Mouse (Mus musculus): Measurements from ENCODE around the gene Rundc3a.

Gene Rundc3a

DNA sequence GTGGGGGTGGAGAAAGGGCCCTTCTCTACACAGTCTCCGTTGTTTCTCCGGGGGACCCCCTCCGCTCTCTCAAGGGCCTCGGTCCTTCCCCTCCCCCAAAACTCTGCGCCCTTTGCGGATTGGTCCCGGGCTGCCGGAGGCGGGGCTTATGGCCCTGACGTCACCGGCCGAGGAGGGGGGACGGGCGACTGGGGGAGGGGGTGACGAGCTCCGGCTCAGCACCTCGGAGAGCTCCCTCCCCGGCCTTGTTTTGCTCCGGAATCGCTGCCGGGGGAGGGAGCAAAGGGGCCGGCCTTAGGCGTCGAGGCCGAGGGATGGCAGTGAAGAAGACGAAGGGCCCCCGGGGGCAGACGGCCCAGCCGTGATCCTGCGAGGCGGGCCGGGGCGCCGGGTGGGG lies at the start of gene Rundc3a:
Rundc3a (plus strand) TSS at position 166 of the 397 bp plus-strand sequence.
- DNase-seq (ENCODE audit: low read depth, low spot score), result no peak

DNA sequence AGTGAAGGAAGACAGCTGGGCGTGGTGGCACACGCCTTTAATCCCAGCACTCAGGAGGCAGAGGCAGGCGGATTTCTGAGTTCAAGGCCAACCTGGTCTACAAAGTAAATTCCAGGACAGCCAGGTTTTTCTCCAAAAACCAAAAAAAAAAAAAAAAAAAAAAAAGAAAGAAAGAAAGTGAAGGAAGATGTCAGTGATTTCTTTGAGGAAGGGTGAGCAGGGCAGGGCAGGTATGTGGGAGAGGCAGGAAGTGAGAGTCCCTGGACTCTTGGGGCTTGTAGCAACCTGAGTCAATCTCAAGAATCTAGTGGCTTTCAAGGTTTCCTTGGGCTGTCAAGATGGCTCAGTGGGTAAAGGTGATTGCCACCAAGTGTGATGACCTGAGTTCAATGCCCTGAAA lies 48.7 kb upstream of the Rundc3a start:
- no peak for DNase-seq (ENCODE audit: low read depth, low spot score)

DNA sequence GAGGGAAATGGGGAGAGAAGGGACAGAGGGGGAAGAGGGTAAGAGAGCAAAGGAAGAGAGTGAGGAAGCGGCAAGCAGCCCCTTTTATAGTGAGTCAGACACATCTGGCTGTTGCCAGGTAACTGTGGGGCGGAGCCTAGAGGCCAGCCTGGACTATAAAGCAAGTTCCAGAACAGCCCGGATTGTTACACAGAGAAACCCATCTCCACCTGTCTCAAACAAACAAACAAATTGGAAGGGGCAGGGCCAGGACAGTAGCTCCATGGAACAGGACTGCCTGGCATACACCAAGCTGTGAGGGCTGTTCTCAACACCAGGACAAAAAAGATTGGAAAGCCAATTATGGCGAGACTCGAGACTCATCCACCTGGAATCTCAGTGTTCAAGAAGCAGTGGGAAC lies 46.3 kb upstream of the Rundc3a start:
- peak; percentile 38 for DNase-seq (ENCODE audit: low read depth, low spot score)

GRCm38 (mm10) chr11:102347683-102348082 lies 45.5 kb upstream of the Rundc3a start:
- DNase-seq (ENCODE audit: low read depth, low spot score), result no peak

DNA sequence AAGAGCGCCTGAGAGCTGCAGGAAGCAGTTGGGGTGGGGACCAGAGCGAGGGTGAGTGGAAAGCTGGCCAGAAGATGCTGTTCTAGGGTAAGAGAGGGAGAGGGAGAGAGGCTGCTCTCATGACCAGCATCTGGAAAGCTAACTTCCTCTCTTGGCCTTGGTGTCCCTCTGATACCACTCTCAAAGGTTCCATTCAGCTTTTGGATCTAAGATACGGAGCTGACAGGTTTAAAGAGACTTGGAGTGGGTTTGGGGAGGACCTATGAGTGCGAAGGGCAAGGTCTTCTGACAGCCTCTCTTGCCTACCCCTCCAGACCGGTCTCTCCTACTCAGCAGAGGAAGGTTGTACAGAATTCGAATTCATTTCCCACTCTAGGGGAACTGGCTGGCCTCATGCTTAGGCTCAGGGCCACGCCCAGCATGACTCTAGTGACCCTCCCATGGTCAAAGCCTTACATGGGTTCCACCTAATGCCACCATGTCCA lies 45.1 kb upstream of the Rundc3a start:
- DNase-seq (ENCODE audit: low read depth, low spot score), result peak; percentile 69

GRCm38 (mm10) chr11:102348771-102349170 lies 44.4 kb upstream of the Rundc3a start:
- DNase-seq (ENCODE audit: low read depth, low spot score), result no peak

- DNase-seq (ENCODE audit: low read depth, low spot score), result peak; percentile 60
These were observed 43.8 kb upstream of the Rundc3a start for GRCm38 (mm10) chr11:102349189-102349954.

DNA sequence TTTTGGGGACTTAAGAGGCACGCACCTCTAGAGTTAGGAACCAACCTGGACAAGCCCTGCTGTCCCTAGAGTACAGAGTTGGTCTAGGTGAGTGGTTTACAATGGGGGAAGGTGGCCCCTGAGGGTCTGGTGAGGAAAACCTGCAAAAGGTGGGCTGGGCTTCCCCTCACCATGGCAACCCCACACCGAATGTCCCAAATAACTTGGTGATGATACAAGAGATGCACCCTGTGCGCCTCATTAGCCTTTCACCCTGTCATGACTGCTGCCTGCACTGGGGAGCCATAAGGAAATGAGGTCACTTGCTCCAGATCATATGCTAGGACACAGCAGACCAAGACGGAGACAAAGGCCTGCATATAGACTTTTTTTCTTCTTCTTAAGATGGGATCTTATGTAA lies 42.8 kb upstream of the Rundc3a start:
- DNase-seq (ENCODE audit: low read depth, low spot score), result no peak

DNA sequence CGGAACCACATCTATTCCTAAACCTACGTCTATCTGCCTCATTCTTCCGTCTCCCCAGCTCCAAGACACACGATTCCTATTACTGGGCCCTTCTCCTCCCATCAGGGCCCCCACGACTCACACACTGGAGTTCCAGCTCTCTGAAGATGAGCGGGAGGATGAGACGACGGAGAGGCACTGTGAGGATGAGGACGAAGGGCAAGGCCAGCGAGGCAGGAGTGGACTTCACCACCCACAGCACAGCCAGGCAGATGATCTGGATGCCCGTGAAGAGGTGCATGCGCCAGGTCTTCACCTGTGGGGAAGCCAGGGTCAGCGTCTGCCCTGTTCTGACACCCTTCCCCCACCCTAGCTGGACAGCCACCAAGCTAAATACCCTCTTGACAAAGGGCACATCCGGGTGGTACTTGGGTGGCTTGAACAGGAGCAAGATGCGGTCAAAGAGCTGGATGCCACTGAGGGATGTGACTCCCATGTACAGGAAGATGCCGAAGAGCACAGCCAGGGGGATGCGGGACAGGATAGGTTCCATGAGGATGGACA lies 42.2 kb upstream of the Rundc3a start:
- DNase-seq (ENCODE audit: low read depth, low spot score), result no peak

- DNase-seq (ENCODE audit: low read depth, low spot score), result no peak
These were observed 40.8 kb upstream of the Rundc3a start for GRCm38 (mm10) chr11:102352378-102352777.

DNA sequence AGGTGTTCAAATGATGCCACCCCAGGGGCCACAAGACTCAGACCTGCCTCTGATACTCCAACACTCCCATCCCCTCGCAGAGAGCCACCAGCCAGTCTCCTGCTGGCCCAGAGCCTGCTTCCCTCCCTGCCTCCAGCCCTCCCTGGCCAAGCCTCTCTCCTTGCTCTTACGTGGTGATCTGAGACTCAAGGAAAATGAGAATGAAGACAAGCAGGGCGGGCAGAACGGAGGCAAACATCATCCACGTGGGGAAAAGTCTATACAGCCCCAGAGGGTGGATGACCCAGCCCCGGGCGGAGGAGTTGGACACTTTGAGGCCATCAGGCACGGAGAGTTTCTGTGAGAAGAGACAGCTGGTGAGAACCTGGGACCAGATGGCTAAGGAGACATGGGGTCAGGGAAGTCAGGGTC lies 40.2 kb upstream of the Rundc3a start:
- DNase-seq (ENCODE audit: low read depth, low spot score), result no peak

DNA sequence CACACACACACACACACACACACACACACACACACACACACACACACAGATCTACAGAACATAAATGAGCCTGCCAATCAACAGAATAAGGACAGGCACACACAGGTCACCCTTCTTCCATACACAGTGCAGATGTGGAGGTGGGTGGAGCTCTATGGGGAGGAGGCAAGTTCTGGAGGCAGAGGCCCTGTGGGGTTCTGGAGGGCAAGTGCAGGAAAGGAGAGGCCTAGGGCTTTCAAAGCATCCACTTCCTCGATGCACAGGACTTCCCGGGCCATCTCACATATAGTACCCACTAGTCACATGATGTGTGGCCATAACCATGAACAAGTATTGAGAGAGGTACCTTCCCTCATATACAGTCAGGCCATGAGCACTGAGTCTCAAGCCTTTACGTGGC lies 37.7 kb upstream of the Rundc3a start:
- peak; percentile 34 for DNase-seq (ENCODE audit: low read depth, low spot score)

DNA sequence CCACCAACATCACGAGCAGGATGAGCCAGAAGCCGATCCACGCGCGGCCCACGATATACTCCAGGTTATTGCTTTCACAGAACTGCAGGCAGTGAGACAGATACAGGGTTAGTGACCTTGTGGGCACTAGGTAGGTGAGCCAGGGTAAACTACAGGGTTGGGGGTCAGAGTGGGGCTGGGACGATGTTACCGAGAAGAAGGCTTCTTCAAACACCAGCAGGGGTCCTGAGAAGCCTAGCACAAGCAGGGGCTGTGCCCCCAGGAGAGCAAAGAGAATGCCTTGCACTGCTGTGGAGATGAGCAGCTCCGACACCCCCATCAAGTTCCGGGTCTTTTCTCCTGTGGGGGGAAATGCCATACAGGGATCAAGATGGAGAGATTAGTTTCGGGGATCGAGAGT lies 37.0 kb upstream of the Rundc3a start:
- no peak for DNase-seq (ENCODE audit: low read depth, low spot score)

GRCm38 (mm10) chr11:102356636-102357350 lies 36.4 kb upstream of the Rundc3a start:
- DNase-seq (ENCODE audit: low read depth, low spot score), result no peak

DNA sequence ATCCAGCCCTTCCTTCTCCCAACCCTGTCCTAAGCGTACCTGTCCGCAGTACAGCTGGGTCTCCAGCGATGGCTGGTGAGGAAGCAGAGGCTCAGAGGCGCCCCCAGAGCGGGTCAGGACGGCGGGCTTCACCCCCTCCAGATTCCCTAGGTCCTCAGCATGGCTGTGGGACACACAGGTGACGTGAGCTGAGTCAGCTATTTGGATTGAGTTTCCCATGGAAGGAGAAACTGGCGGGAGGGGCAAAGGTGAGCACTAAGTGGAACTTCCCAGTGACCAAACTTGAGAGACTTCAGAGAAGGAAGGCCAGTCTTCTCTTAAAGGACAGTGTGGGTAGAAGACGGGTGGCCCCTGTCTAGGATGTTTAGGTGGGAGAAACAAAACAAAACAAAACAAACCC lies 34.8 kb upstream of the Rundc3a start:
- DNase-seq (ENCODE audit: low read depth, low spot score), result no peak

GRCm38 (mm10) chr11:102361776-102362495 lies 31.3 kb upstream of the Rundc3a start:
- DNase-seq (ENCODE audit: low read depth, low spot score), result peak; percentile 35

- DNase-seq (ENCODE audit: low read depth, low spot score), result peak; percentile 93
These were observed 29.6 kb upstream of the Rundc3a start for GRCm38 (mm10) chr11:102363623-102364022.

GRCm38 (mm10) chr11:102364570-102365371 lies 28.4 kb upstream of the Rundc3a start:
- DNase-seq (ENCODE audit: low read depth, low spot score), result peak; percentile 89

DNA sequence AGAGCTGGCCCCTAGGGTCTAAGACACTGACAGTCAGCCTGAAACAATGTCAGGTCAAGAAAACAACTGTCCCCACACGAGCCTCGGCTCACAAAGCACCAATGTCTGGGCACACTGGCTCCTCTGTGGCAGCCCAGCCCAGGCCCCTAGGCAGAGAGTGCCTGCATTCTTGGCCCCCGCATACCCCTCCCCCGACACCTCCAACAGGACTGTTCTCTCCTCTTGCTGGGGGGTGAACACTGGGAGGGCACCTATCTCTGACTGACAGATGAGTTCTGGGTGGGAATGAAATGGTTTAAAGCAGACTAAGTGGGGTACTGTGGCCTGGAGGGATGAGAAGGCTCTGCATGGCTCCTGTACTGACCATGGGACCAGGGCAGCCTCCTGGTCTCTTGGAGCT lies 27.5 kb upstream of the Rundc3a start:
- DNase-seq (ENCODE audit: low read depth, low spot score), result no peak

GRCm38 (mm10) chr11:102366103-102366502 lies 27.1 kb upstream of the Rundc3a start, which contains the start of gene Slc4a1:
Slc4a1 (minus strand) TSS chr11:102366203.
- peak; percentile 60 for DNase-seq (ENCODE audit: low read depth, low spot score)

All from c-Kit-negative CD71-positive TER-119-positive erythroid progenitor cells, embryonic 14.5 days (primary cell).